Mouse (Mus musculus) left cerebral cortex, adult 2 months (tissue): ENCODE results near the gene Tmem108. TPM values are rescaled to one million over a fixed set of nuclear protein-coding genes. Genes with fewer than 3 reads are reported as not detected.

ENCODE experiments used
- DNase-seq, 2 experiments: peaks; one replicate each; pipeline ENCODE4 v3.0.0; 2021 to 2022; ENCODE audit warnings: low spot score in 2 of 2, mixed read lengths in 1 of 2; ENCODE audit errors: extremely low spot score in 1 of 2
- H3K27ac ChIP-seq: fragments of 200-600 bp; 2 replicates; pipeline ENCODE4 v1.8.1; 2022
- H3K4me3 ChIP-seq: fragments of 200-600 bp; 2 replicates; pipeline ENCODE4 v1.8.1; 2022
- CTCF ChIP-seq: fragments of 200-600 bp; IDR thresholded peaks from 2 replicates; pipeline ENCODE4 v1.8.1; 2022; ENCODE audit warnings: antibody characterized with exemption, mild to moderate bottlenecking, moderate library complexity
- intact Hi-C: fragments of 180-260 bp; cut with DNase I; formaldehyde crosslinking; loops from one replicate; pipeline ENCODE4 v1.15.1; 2025
- total RNA-seq, 2 experiments: library from RNA; stranded (reverse); gene quantifications; 2 replicates each; pipeline ENCODE4 v1.2.3; 2021

The Tmem108 gene
- total RNA-seq, 2 experiments from 2014 or later: 30.3 to 31.1 TPM

DNA sequence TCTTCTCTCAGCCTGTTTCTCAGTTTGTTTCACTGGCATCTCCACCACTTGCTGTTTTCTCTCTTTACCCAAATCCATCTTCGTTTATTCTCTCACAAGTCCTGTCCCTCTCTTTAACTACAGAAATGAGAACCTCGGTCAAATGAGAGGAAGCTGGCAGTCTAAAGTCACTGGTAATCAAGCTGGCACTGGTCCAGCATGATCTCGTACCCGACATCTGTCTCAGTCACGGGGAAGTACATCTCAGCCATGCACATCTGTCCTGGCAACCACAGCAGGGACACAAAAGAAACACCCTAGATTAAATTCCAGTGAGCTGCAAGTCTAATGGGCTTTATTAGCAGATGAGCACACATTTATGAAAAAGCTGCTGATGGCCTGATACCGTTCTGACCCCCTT lies 206.3 kb downstream of the Tmem108 start:
- H3K4me3 ChIP-seq: no peak overlapping the region
- no peak overlapping the region for H3K27ac ChIP-seq

GRCm38 (mm10) chr9:103550661-103551248 lies 210.9 kb downstream of the Tmem108 start:
- DNase-seq: no peak
- TF ChIP-seq CTCF: no peak
- Histone ChIP-seq H3K4me3 (no peak overlapping the region), H3K27ac (peak overlapping the region; percentile 53)
- intact Hi-C loops: no loop called here

More for the DNA sequence above, 206.3 kb downstream of the Tmem108 start:
- intact Hi-C loops: loop anchor here (5.0 kb wide), 1 partner anchor 387 kb away; no protein-coding TSS in a partner anchor
- no peak for DNase-seq
- no peak for TF ChIP-seq CTCF

DNA sequence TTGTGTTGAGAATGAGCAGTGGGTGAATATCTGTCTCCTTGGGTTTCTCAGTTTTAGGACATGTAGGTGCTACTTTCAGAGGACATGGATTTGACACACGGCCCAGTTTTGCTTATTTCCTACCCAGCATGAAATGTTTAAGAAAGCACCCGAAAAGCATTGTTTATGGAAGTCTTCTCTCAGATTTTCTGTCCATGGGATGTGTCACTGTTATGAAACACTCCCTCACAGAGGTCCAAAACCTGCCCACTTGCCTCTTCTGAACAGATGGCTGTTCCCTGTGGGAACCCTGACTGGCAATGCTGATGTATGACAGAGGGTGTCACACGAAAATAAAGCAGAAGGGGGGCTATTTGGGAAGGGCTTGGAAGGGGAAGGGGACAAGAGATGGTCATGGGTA lies 212.5 kb downstream of the Tmem108 start:
- Histone ChIP-seq H3K4me3 (no peak overlapping the region), H3K27ac (peak overlapping the region; percentile 56)
- no peak for TF ChIP-seq CTCF
- peak in 1 of 2 experiments; percentile 37 for DNase-seq
- intact Hi-C loops: loop anchor here (1.0 to 5.0 kb wide), 2 partner anchors 47 to 48 kb away; no protein-coding TSS in a partner anchor

DNA sequence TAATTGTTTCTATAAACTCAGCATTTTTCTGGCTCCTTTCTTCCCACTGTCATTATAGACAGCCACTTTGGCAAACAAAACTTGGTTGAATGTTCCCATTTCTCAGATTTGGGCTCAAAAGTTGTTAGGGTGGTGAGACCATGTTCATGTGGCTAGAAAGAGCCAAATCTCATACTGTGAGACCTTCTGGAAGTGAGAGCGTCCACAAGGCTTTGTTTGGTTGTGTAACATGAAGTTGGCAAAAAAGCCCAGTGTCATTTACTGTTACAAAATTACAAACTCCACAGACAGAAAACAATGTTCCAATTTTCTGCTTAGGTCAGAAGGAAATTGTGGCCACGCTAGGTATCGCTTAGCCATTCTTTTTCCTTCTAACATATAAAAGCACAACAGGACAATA lies 213.0 kb downstream of the Tmem108 start:
- DNase-seq: no peak
- Histone ChIP-seq H3K4me3 (no peak overlapping the region), H3K27ac (peak overlapping the region; percentile 56)
- no peak for TF ChIP-seq CTCF
- intact Hi-C loops: loop anchor here (1.0 to 5.0 kb wide), 2 partner anchors 46 to 49 kb away; no protein-coding TSS in a partner anchor

GRCm38 (mm10) chr9:103546695-103547645 lies 214.7 kb downstream of the Tmem108 start:
- intact Hi-C loops: loop anchor here (5.0 kb wide), 1 partner anchor 45 kb away; no protein-coding TSS in a partner anchor
- TF ChIP-seq CTCF: no peak
- peak overlapping the region; percentile 24; the same call in 1 of the 2 replicates for H3K27ac ChIP-seq

GRCm38 (mm10) chr9:103545729-103546128 lies 215.9 kb downstream of the Tmem108 start:
- TF ChIP-seq CTCF: no peak
- DNase-seq: no peak
- intact Hi-C loops: loop anchor here (5.0 kb wide), 1 partner anchor 43 kb away; no protein-coding TSS in a partner anchor
- no peak overlapping the region for H3K27ac ChIP-seq
- H3K4me3 ChIP-seq: no peak overlapping the region

More at GRCm38 (mm10) chr9:103546695-103547645, 214.7 kb downstream of the Tmem108 start:
- DNase-seq: no peak
- H3K4me3 ChIP-seq: no peak overlapping the region

DNA sequence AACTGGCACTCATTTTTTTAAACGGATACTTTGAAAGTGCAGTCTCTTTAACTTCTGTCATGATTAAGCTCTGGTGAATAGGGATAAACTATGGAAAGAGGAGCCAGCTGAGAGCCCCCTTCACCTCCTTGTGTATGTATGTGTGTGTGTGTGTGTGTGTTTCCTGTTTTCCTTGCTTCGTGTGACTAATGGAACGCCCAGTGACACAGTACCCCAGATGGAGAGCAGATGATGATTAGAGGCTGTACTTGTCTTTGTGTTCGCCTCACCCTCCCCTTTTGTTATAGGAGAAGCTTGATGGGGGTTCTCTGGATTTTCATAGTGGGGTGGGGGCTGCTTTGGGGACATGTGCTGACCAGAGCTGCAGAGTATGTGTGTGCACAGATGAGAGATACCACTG lies 216.4 kb downstream of the Tmem108 start:
- peak overlapping the region; percentile 42; the same call in 1 of the 2 replicates for H3K27ac ChIP-seq
- no peak for TF ChIP-seq CTCF
- no peak overlapping the region for H3K4me3 ChIP-seq
- DNase-seq: no peak
- intact Hi-C loops: loop anchor here (5.0 kb wide), 1 partner anchor 43 kb away; no protein-coding TSS in a partner anchor

- DNase-seq: no peak
- no peak for TF ChIP-seq CTCF
- H3K4me3 ChIP-seq: no peak overlapping the region
- intact Hi-C loops: no loop called here
- peak overlapping the region; percentile 42; the same call in 1 of the 2 replicates for H3K27ac ChIP-seq
Observed at GRCm38 (mm10) chr9:103544599-103544998, 217.0 kb downstream of the Tmem108 start.

DNA sequence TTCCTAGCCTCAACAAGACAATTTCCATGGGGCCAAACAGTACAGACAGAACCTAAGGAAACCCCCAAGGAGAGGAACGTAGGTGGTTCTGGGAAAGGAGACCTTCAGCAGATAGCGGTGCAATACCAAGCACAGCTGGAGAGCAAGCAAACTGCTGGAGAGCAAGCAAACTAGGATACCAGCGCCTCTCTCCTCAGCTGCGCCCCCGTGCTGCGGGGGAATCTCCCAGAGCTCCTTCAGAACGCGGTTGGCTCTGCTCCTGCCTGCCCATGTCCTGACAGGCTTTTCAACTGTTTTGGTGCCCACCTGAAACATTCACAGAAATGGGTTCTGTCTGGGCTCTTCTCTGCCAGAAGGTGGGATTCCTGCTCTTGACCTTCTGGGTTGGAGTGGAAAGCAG lies 221.1 kb downstream of the Tmem108 start:
- intact Hi-C loops: no loop called here
- H3K4me3 ChIP-seq: no peak overlapping the region
- no peak for DNase-seq
- H3K27ac ChIP-seq: no peak overlapping the region
- TF ChIP-seq CTCF: no peak

DNA sequence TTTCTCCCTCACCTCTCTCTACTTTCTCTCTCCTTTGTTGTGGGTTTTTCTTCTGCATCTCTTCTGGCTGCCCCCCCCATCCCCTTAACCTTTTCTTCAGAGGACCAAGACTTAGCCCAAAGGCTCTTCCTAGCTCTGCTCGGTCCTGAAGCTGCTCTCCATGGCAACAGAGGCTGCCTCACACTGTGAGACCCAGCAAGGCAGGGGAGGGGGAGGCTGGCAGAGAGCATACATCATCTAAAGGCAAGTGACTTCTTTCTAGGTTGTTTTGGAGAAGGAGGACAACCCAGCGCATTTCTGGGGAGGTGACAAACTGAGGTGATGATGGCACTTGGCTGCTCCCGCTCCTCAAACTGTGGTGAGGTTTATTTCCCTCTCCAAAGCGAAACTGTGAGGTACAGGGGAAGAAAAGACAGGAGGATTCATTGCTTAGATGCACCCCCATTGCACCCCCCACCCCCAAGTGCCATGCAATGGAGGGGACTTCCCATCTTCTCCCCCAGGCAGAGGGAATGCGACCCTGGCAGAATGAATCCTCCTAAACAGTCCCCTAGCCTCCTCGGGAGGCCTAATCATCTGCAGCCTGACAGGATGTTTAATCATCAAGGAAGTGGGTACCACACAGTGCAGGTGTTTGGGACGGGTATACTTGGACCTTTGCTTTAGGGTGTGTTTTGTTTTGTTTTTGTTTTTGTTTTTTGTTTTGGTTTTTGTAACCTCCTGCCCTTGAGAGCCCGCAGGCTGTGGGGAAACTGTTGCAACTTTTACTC lies 223.4 kb downstream of the Tmem108 start:
- H3K27ac ChIP-seq: no peak overlapping the region; the same call in 1 of the 2 replicates
- H3K4me3 ChIP-seq: no peak overlapping the region
- intact Hi-C loops: no loop called here
- TF ChIP-seq CTCF: no peak
- no peak for DNase-seq

GRCm38 (mm10) chr9:103536059-103536634 lies 225.5 kb downstream of the Tmem108 start:
- intact Hi-C loops: no loop called here
- Histone ChIP-seq H3K27ac (no peak overlapping the region), H3K4me3 (no peak overlapping the region)
- no peak for TF ChIP-seq CTCF
- no peak for DNase-seq
